Mouse (Mus musculus) midbrain, postnatal 0 days (tissue): ENCODE measurements at regions not wholly inside any gene's neighbourhood (a gene's known extent, or its start where the extent isn't known, plus 50 kb on each side); places are given as distances from the start of the nearest gene placed in this dataset.

Experiments used
- ATAC-seq: fragments of 200-750 bp; cut with Nextera tagmentation; 2 replicates; pipeline ENCODE4 v1.8.0; 2017; ENCODE audit warnings: moderate number of reproducible peaks, mild to moderate bottlenecking, moderate TSS enrichment, moderate library complexity; ENCODE audit not compliant: low FRiP score
- DNase-seq: peaks from one replicate; pipeline ENCODE4 v3.0.0-alpha.2; 2015; ENCODE audit warnings: low spot score
- H3K27ac ChIP-seq: fragments of 300-500 bp; sonication (generic); 2 replicates; pipeline ENCODE4 v1.5.1; 2014; ENCODE audit warnings: low read depth, mild to moderate bottlenecking, low read length, mixed read lengths
- H3K27me3 ChIP-seq: fragments of 300-500 bp; sonication (generic); 2 replicates; pipeline ENCODE4 v1.6.1; 2014; ENCODE audit warnings: low read length, control low read depth, mixed read lengths; ENCODE audit not compliant: insufficient read depth
- H3K36me3 ChIP-seq: fragments of 300-500 bp; sonication (generic); 2 replicates; pipeline ENCODE4 v1.6.1; 2014; ENCODE audit warnings: low read length, control low read depth, mixed read lengths; ENCODE audit not compliant: insufficient read depth
- H3K4me1 ChIP-seq: fragments of 300-500 bp; sonication (generic); 2 replicates; pipeline ENCODE4 v1.6.1; 2014; ENCODE audit warnings: mild to moderate bottlenecking, control low read depth, antibody characterized with exemption, low read length, mixed read lengths; ENCODE audit not compliant: insufficient read depth
- H3K4me2 ChIP-seq: fragments of 300-500 bp; sonication (generic); 2 replicates; pipeline ENCODE4 v1.6.1; 2014; ENCODE audit warnings: low read depth, mild to moderate bottlenecking, low read length, mixed read lengths; ENCODE audit not compliant: poor library complexity, severe bottlenecking
- H3K4me3 ChIP-seq: fragments of 300-500 bp; sonication (generic); 2 replicates; pipeline ENCODE4 v1.5.1; 2014; ENCODE audit warnings: low read depth, mild to moderate bottlenecking, low read length, moderate library complexity
- H3K9ac ChIP-seq: fragments of 300-500 bp; sonication (generic); replicated peaks from 2 replicates; pipeline ENCODE4 v1.6.1; 2014; ENCODE audit warnings: mild to moderate bottlenecking, low read length, moderate library complexity, mixed read lengths; ENCODE audit not compliant: poor library complexity, severe bottlenecking
- H3K9me3 ChIP-seq: fragments of 300-500 bp; sonication (generic); 2 replicates; pipeline ENCODE4 v1.6.1; 2016; ENCODE audit warnings: low read length, control low read depth
- CTCF ChIP-seq: IDR thresholded peaks from 2 replicates; pipeline ENCODE4 v1.5.1; 2016; ENCODE audit warnings: antibody characterized with exemption, mild to moderate bottlenecking
- WGBS: fragments of 180-500 bp; shearing (Covaris S2); extraction: QIAGEN DNeasy Blood & Tissue Kit; methylation state at CpG from one replicate; pipeline ENCODE4 v1.1.7; 2014; 5-methylcytosine and 5-hydroxymethylcytosine counted together

- Histone ChIP-seq H3K36me3 (no peaks in the 10 kb centered on the region), H3K9me3 (no peaks in the 10 kb centered on the region), H3K4me1 (no peaks in the 10 kb centered on the region), H3K9ac (no peak overlapping the region), H3K27me3 (no peaks in the 10 kb centered on the region), H3K4me3 (no peak overlapping the region), H3K27ac (no peak overlapping the region), H3K4me2 (no peak overlapping the region)
- DNase-seq, result no peak
- no peak for ATAC-seq
- 85% methylated on average over 3 of the region's 3 CpGs for WGBS
- TF ChIP-seq CTCF, result no peak
Measured at GRCm38 (mm10) chr12:14318693-14319092, 166.8 kb upstream of the Fam84a start.

GRCm38 (mm10) chr12:14316392-14316791, 164.5 kb upstream of the Fam84a start:
- DNase-seq, result no peak

DNA sequence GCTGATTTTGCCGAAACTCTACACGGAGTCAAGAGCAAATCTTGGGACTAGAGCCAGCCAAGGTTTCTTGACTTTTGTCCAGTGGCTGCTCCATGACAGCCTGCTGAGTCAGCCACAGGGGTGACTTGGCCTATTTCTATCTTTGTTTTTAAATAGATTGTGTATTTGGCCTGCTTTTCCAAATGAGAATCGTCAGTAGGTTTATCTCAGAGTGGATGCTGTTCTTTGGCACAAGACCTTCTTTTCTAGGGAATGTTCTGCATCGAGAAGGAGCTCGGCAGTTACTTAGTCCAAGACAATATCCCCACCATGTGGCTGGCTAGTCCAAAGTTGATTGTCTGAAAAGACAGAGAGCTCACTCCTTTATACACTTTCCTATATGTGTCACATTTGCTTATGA, 163.9 kb upstream of the Fam84a start:
- no peak for ATAC-seq
- 66% methylated on average over 5 of the region's 5 CpGs for WGBS
- Histone ChIP-seq H3K4me1 (no peaks in the 10 kb centered on the region), H3K9ac (no peak overlapping the region), H3K9me3 (no peaks in the 10 kb centered on the region), H3K27ac (no peak overlapping the region), H3K4me3 (no peak overlapping the region), H3K36me3 (no peaks in the 10 kb centered on the region), H3K27me3 (no peaks in the 10 kb centered on the region), H3K4me2 (no peak overlapping the region)
- peak; percentile 55 for TF ChIP-seq CTCF
- peak; percentile 68 for DNase-seq

More at GRCm38 (mm10) chr12:14316392-14316791, 164.5 kb upstream of the Fam84a start:
- H3K9ac ChIP-seq, result no peak overlapping the region
- H3K9me3 ChIP-seq, result no peaks in the 10 kb centered on the region
- H3K27me3 ChIP-seq, result no peaks in the 10 kb centered on the region
- no peak overlapping the region for H3K4me2 ChIP-seq
- no peaks in the 10 kb centered on the region for H3K4me1 ChIP-seq
- H3K4me3 ChIP-seq, result no peak overlapping the region
- no peaks in the 10 kb centered on the region for H3K36me3 ChIP-seq
- no peak for TF ChIP-seq CTCF
- WGBS, result 82% methylated on average over 2 of the region's 2 CpGs
- no peak for ATAC-seq
- H3K27ac ChIP-seq, result no peak overlapping the region

DNA sequence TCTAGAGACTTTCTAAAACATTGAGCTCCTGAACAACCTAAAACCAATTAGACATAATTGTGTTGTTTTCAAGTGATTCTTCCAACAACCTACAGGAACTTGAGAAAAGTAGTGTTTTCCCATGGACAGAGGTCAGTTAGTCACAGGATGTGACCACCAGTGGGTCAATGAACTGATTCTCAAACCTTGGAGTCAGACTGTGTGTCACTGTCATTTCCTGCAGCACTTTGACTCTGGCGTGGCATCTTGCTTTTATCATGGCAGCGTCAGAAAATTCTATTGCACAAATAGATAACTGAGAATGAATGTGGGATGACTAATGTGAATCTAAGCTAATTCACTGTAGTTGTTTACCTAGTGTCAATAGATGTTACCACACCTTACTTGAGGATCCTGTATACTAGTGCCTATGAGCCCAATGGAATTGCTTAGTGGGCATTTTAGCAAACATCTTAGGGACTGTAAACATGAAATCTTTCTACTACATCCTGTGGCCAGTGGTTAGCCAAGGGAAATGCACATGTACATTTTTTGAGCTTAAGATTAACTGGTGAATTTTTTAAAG, 150.6 kb upstream of the Fam84a start:
- no peak overlapping the region for H3K9ac ChIP-seq
- no peaks in the 10 kb centered on the region for H3K27me3 ChIP-seq
- H3K9me3 ChIP-seq, result no peaks in the 10 kb centered on the region
- no peak for DNase-seq
- no peak for TF ChIP-seq CTCF
- 80% methylated on average over 2 of the region's 2 CpGs for WGBS
- H3K36me3 ChIP-seq, result no peaks in the 10 kb centered on the region
- H3K4me1 ChIP-seq, result no peaks in the 10 kb centered on the region
- no peak overlapping the region for H3K4me3 ChIP-seq
- no peak overlapping the region for H3K4me2 ChIP-seq
- no peak for ATAC-seq
- no peak overlapping the region for H3K27ac ChIP-seq

- H3K4me1 ChIP-seq, result no peaks in the 10 kb centered on the region
- WGBS, result 85% methylated on average over 2 of the region's 2 CpGs
- no peaks in the 10 kb centered on the region for H3K36me3 ChIP-seq
- H3K27ac ChIP-seq, result no peak overlapping the region
- H3K27me3 ChIP-seq, result no peaks in the 10 kb centered on the region
- ATAC-seq, result no peak
- H3K9me3 ChIP-seq, result no peaks in the 10 kb centered on the region
- DNase-seq, result no peak
- TF ChIP-seq CTCF, result no peak
- no peak overlapping the region for H3K4me2 ChIP-seq
- no peak overlapping the region for H3K9ac ChIP-seq
- no peak overlapping the region for H3K4me3 ChIP-seq
Measured at GRCm38 (mm10) chr12:14301676-14302365, 150.0 kb upstream of the Fam84a start.

GRCm38 (mm10) chr12:14292083-14292482, 140.2 kb upstream of the Fam84a start:
- H3K27ac ChIP-seq, result no peak overlapping the region
- TF ChIP-seq CTCF, result no peak
- 66% methylated on average over 3 of the region's 3 CpGs for WGBS
- H3K4me2 ChIP-seq, result no peak overlapping the region
- H3K9me3 ChIP-seq, result no peaks in the 10 kb centered on the region
- DNase-seq, result no peak
- no peaks in the 10 kb centered on the region for H3K4me1 ChIP-seq
- no peak overlapping the region for H3K9ac ChIP-seq
- no peak overlapping the region for H3K4me3 ChIP-seq
- ATAC-seq, result no peak
- no peaks in the 10 kb centered on the region for H3K27me3 ChIP-seq
- no peaks in the 10 kb centered on the region for H3K36me3 ChIP-seq
